Mouse (Mus musculus) ovary, adult 18-20 months (tissue): Measurements from ENCODE around the gene Gabrd.
"Not testable (repeated sequence)": the region's sequence is repeated elsewhere in the genome, so short reads cannot be mapped to it uniquely, and the experiment has no call there.

Source experiments
- DNase-seq: peaks from one replicate; pipeline ENCODE4 v3.0.0; 2022; ENCODE audit warnings: low spot score, mixed read lengths

Gabrd gene

DNA sequence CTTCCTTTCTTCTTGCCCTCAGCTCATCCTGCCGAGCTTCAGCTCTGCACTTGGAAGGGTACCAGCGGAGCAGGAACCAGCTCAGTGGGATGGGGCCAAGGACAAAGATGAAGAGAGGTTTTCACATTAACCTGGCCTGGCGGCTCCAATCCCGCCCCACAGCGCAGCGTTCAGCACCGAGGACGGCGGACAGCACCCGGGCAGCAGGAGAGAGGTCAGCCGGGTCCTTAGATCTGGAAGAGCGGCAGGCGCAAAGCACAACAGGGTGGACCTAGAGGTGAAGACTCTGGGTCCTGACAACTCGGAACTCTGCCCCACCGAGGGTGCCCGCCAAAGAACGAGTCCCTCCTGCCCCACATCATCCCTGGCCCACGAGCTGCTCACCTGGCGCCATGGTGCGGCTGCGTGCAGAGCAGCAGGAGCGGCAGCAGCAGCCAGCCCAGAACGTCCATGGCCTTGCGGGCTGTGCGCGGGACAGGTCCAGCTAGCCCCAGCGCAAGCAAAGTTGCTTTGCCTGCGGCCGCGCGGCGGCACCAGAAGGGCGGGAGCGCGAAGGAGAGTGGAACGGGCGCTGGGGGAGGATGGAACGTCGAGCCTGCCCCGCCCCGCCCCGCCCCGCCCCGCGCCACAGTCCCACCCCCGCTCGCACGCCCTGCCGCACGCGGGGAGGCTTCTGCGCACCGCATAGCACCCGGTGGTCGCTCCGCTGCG, at the start of gene Gabrd:
Gene Gabrd (minus strand): TSS at position 602 of the 711 bp plus-strand sequence.
- DNase-seq = peak; percentile 15

DNA sequence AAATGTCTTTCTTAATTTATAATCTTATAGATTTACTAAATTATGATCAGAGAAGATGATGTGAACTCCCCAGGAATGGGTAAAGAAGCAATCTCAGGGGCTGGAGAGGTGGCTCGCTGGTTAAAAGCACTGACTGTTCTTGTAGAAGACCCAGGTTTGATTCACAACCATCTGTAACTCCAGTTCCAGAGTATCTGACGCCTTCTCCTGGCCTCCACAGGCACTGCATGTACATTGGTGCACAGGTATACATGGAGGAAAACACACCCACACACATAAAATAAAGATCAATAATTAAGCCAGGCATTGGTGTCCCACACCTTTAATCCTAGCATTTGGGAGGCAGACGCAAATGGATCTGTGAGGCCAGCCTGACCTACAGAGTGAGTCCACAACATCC, 44.9 kb upstream of the Gabrd start:
- no peak for DNase-seq

DNA sequence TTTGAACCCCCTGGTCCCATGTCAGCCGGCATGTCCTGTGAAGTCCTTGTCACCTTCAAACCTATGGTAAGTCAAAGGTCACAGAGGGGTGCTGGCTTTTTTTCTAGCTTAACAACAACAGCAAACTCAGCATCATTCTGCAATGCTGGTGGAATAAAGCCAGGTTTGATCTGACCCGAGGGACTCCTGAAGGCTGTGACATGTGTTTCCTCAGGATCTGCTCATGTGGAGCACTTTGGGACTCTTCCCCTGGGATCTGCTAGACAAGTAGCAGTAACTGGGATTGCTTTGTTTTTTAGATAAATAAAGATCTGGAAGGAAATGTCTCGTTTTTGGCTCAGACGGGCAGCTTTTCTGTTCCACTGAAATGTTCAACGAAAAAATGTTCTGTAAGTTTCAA, 36.1 kb upstream of the Gabrd start:
- DNase-seq = no peak

GRCm38 (mm10) chr4:155432358-155432757, 34.4 kb upstream of the Gabrd start:
- no peak for DNase-seq

DNA sequence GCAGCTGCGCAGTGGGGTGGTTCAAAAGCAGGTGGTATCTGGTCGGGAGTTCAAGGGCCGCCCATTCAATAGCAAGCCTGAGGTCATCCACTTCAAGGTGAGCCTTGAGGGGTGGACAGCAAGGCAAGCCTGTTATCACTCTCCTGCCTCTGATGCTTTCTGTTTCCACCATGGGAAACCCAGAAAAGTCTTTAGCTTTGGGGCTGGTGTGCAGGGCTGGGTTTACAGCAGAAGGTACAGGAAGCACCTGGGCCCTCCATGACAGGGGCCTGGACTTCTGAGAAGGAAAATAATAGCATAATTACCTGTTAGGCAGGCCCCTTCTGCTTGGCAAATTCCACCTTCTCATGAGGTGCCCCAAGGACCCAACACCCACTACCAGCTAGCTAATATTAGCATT, 31.3 kb upstream of the Gabrd start:
- no peak for DNase-seq

GRCm38 (mm10) chr4:155428442-155428841, 30.5 kb upstream of the Gabrd start:
- no peak for DNase-seq

DNA sequence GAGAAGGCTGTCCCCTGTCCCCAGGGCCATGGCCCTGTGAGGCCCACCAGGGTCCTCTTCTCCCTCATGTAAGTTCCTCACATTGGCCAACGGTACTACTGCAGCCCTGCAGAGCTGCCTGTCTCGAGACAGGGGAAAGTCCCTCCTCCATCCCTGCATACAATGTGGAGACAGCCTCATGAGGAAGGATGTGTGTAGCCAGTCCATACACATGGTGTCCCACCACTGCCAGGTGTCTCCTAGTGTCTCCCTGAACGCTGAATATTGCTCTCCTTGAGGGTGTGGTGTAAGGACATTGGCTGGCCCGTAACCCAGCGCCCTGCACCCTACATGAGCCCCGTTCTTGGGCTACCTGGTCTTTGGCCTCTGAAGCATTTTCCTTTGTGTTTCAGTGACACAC, 28.4 kb upstream of the Gabrd start:
- no peak for DNase-seq

GRCm38 (mm10) chr4:155423988-155424387, 26.1 kb upstream of the Gabrd start:
- DNase-seq = no peak

DNA sequence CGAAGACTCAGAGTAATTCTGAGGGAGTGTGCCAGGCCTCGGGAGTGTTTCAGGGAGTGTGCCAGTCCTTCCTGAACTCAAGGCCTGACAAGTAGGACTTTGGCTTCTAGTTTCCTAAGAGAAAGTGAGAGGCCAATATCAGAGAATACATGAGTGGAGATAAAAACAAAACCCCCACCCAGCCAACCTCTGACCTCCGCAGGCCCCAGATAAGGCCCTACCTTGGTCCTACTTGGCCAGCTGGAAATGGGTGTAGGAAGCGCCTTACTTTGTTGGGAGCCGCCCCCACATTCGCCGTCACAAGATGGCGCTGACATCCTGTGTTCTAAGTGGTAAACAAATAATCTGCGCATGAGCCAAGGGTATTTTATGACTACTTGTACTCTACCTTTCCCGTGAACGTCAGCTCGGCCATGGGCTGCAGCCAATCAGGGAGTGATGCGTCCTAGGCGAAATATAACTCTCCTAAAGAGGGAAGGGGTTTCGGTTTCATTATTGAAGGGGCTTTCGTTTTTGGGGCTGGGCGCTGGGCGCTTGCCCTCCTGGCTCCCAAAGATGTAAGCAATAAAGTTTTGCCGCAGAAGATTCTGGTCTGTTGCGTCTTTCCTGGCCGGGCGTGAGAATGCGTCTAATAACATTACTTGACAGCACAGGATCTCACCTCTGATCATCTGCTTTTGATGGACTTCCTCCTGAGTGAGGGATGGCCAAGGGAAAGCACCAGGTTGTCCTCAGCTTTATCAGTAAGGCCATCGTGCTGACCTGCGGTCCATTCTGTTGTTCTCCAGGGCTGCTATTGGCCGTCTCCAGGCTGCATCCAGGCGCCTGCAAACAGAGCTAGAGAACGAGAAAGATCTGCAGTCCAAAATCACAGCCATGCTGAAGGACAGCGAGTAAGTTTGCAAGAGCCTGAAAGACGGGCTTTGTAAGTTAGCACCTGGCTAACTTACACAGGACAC, 23.8 kb upstream of the Gabrd start:
- DNase-seq = not testable (repeated sequence)

DNA sequence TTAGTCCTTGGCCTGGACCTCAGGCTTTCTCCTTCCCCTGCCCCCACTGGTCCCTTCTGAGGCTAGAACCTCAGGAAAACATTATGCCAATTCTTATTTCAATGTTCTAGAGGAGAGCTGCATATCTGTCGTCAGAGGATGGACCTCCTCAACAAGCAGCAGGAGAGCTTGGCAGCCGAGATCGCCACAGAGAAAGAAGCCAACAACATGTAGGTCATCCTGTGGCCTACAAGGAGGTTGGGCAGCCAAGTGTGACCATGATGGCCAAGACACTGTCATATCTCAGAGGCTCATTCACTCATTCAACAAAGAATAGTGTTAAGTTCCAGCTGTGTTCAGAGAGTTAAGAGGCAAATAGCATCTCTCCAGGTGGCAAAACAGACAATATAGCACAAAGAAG, 22.2 kb upstream of the Gabrd start:
- DNase-seq = no peak

GRCm38 (mm10) chr4:155414656-155415235, 16.8 kb upstream of the Gabrd start:
- DNase-seq = no peak

- no peak for DNase-seq
Measured at GRCm38 (mm10) chr4:155413641-155414335, 15.9 kb upstream of the Gabrd start.

DNA sequence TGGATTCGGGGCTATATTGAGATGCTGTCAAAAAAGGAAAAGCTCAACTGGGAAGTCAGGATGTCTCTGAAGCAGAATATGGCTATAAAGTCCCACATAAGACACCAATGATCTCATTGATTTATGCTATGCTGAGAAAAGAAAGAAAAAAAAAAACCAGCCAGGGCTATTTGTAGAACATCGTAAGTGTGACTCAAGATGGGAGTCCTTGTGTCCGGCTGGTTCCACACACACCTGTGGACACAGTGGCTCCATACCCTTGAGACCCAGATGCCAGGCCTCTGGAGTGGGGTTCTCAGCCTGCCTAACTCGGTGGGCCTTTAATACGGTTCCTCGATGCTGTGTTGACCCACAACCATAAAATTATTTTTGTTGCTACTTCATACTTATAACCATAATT, 14.2 kb upstream of the Gabrd start:
- no peak for DNase-seq

DNA sequence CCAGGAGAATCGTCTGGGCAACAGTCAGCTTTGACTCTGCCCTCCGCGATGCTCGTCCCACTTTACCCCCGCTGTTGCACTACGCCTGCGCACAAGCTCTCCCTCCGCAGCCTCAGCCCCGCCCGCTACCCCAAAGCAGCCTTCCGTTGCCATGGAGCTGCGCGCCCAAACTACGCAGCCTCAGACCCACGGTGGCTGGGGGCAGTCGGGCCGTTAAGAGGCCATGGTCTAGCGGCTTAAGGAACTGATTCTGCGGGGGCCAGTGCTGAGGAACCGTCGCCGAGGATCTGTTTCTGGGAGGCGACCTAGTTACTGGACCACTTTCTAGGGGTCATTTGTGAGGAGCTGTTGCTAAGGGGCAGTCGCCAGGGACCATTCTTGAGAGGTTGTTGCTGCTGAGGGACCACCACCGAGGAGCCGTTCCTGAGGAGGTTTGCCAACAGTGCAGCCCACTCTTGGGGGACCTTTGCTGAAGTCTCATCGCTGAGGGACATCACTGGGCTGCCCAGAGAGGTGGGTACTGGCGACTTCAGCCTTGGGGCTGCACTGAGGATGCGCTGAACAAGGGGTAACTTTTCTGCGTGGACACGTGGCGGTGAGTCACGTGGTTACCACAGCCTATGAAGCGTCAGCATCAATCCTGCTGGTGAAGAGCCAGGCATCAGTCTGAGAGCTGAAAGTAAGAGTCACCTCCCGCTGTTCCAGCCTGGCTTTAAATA, 11.3 kb upstream of the Gabrd start, which contains the start of gene Cfap74:
Gene Cfap74 (plus strand): TSS at position 133 of the 719 bp plus-strand sequence.
- peak; percentile 70 for DNase-seq

DNA sequence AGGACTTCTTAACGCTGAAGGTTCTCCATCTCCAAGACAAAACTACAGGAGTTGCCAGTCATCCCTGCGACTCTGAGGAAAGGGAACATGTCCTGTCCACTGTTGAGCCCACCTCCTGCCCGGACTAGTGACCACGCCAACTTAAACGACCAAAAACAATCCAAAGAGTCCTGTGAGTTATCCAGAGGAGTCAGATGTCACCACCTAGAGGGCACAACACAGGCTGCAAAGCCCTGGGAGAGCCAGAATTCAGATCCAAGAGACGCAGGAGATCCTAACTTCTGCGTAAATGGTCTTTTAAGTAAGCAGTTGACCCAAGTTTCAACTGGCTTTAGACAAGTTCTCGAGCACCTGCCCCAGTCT, 10.8 kb upstream of the Gabrd start:
- no peak for DNase-seq

DNA sequence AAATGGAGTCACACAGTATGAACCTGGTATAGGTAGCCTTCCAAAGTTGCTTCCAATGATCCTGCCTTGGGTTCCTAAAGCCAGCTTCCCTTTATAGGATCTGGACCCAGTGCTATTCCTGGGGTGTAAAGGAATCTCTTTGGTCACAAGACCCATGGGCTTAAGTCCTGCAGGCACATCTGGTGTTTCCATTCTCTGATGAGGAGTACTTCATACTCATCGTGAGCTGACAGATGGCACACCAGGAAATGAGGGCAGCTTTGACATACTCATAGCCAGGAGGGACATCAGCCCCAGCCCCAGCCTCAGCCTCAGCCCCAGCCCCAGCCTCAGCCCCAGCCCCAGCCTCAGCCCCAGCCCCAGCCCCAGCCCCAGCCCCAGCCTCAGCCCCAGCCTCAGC, 4.6 kb upstream of the Gabrd start:
- no peak for DNase-seq

- DNase-seq = no peak
Measured at GRCm38 (mm10) chr4:155401121-155401520, 3.2 kb upstream of the Gabrd start.

- DNase-seq = no peak
Measured at GRCm38 (mm10) chr4:155398222-155398540, 269 bp upstream of the Gabrd start.

- DNase-seq = no peak
Measured at GRCm38 (mm10) chr4:155396751-155397150, 1.2 kb downstream of the Gabrd start.

DNA sequence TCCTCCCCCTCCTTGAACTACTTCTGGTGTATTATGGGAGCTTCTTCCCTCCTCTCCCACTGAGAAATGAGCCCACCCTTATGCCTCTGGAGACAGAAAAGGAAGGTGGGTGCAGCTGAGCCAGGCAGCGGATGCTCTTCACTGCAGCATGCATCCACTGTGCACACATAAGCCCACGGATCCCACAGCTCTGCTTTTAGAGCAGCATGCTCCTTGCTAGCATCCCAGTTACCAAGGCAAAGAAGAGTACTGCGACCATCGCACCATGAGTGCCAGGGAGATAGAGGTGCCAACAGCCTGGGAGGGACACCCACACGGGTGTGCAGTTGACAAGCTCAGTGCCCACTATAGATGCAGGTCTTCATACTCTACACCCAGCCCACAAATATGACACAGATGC, 2.4 kb downstream of the Gabrd start:
- DNase-seq = no peak

- no peak for DNase-seq
Measured at GRCm38 (mm10) chr4:155387166-155387565, 10.7 kb downstream of the Gabrd start.

DNA sequence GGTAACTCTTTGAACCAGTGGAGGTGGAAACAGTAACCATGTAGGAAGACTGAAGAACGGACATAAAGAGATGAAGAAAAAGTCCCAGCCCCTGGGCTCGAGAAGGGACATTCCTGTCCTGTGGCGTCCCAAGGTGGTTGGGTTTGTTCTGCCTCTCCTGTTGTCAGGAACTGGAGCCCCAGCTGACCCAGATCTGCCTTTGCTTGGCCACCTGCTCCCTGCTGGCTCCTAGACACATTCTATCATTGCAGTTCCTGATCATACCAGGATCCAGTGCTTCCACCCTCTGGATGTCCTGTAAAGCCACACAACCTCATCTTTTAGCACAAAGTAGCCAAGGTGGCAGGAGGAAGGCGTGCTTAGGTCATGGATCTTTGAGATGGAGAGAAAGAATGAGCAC, 14.6 kb downstream of the Gabrd start:
- DNase-seq = no peak
